Mouse (Mus musculus) forebrain, embryonic 14.5 days (tissue): Measurements from ENCODE around the gene Slc30a7. TPM values are rescaled to one million over a fixed set of nuclear protein-coding genes. Genes with fewer than 3 reads are reported as not detected.

Experiments
- microRNA-seq: library from miRNA; unstranded; fragments of <30 nt; microRNA quantifications from one replicate; pipeline ENCODE4, GENCODE M21; 2016
- polyA plus RNA-seq: library from polyadenylated mRNA; unstranded; fragments of >200 nt; fragmentation: Nextera tagmentation; extraction: Ambion mirVana; gene quantifications from 2 replicates; pipeline ENCODE4 v1.2.1, GENCODE M21; 2014

Gene Slc30a7
- polyA plus RNA-seq, 1 experiment from 2014 or later, result 23.1 TPM

Small RNAs within 50 kb of the gene (microRNA-seq; reads per million reads assigned to microRNA genes)
- not detected for gene Mir669n

Other genes starting within 250 kb of the Slc30a7 start
- 24.6 and 27.4 TPM in 2 replicates for gene Dph5, start 119.6 kb downstream of the Slc30a7 start, polyA plus RNA-seq
- gene Extl2, start 56 bp upstream of the Slc30a7 start, polyA plus RNA-seq, result 29.9 and 31.4 TPM in 2 replicates
- 33.1 and 35.6 TPM in 2 replicates for gene Vcam1, start 122.3 kb upstream of the Slc30a7 start, polyA plus RNA-seq
- gene Gpr88, start 246.1 kb upstream of the Slc30a7 start, polyA plus RNA-seq, result 5.2 and 9.6 TPM in 2 replicates